Mouse (Mus musculus) hindbrain, embryonic 12.5 days (tissue): Measurements from ENCODE around the gene Ano6. TPM values are rescaled to one million over a fixed set of nuclear protein-coding genes. Genes with fewer than 3 reads are reported as not detected.

Experiments
- ATAC-seq: fragments of 200-750 bp; cut with Nextera tagmentation; 2 replicates; pipeline ENCODE4 v1.8.0; 2017; ENCODE audit warnings: moderate TSS enrichment; ENCODE audit not compliant: low FRiP score
- H3K27ac ChIP-seq: fragments of 300-500 bp; sonication (generic); 2 replicates; pipeline ENCODE4 v1.5.1; 2016; ENCODE audit warnings: mild to moderate bottlenecking
- H3K27me3 ChIP-seq: fragments of 300-500 bp; sonication (generic); 2 replicates; pipeline ENCODE4 v1.6.1; 2016; ENCODE audit warnings: mild to moderate bottlenecking
- H3K36me3 ChIP-seq: fragments of 300-500 bp; sonication (generic); 2 replicates; pipeline ENCODE4 v1.6.1; 2016; ENCODE audit warnings: mild to moderate bottlenecking
- H3K4me1 ChIP-seq: fragments of 300-500 bp; sonication (generic); 2 replicates; pipeline ENCODE4 v1.6.1; 2016
- H3K4me2 ChIP-seq: fragments of 300-500 bp; sonication (generic); replicated peaks from 2 replicates; pipeline ENCODE4 v1.6.1; 2016; ENCODE audit warnings: mild to moderate bottlenecking
- H3K4me3 ChIP-seq: fragments of 300-500 bp; sonication (generic); 2 replicates; pipeline ENCODE4 v1.5.1; 2016; ENCODE audit warnings: mild to moderate bottlenecking
- H3K9ac ChIP-seq: fragments of 300-500 bp; sonication (generic); 2 replicates; pipeline ENCODE4 v1.6.1; 2016; ENCODE audit warnings: mild to moderate bottlenecking, moderate library complexity
- H3K9me3 ChIP-seq: fragments of 300-500 bp; sonication (generic); replicated peaks from 2 replicates; pipeline ENCODE4 v1.6.1; 2016; ENCODE audit warnings: mild to moderate bottlenecking
- WGBS: fragments of 180-500 bp; shearing (Covaris S2); methylation state at CpG from one replicate; pipeline ENCODE4 v1.1.7; 2016; 5-methylcytosine and 5-hydroxymethylcytosine counted together
- microRNA-seq: library from miRNA; unstranded; fragments of <30 nt; microRNA quantifications from one replicate; pipeline ENCODE4, GENCODE M21; 2017
- polyA plus RNA-seq: library from polyadenylated mRNA; unstranded; fragments of >200 nt; fragmentation: Nextera tagmentation; extraction: Ambion mirVana; gene quantifications from 2 replicates; pipeline ENCODE4 v1.2.1, GENCODE M21; 2016

Gene Ano6
- polyA plus RNA-seq, 1 experiment from 2014 or later, result 40.7 TPM

DNA sequence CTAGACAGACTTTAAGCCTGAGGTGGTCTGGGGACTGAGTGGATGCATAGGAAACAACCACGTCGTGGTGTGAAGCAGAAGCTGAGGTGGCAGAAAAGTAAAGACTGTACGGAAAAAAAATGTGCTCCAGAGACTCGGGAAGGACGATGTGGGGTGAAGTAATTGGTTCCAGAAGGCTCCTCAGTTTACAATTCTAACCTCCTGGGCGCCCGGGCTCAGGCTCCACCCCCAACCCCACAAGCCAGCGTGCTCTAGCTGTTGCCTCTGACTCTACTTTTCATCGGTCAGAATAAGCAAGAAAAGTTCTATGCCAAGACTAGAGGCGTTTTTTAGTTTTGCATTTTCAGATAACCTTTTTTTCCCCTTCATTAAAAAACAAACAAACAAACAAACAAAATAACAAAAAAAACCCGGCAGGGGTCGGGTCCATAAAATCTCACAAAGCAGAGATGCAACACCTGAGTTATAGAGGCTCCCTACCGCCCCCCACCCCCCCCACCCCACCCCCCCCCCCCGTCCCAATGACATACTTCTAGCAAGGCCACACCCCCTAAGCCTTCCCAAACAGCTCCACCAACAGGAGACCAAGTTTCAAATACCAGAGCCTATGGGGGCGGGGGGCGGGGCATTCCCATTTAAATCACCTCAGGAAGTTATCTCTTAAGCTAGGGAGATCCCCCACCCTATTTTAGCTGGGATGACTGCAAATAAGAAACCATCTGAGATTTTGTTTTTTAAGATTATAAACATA, 221.2 kb downstream of the Ano6 start:
- ATAC-seq, result no peak
- Histone ChIP-seq H3K9ac (no peak overlapping the region), H3K27me3 (no peaks in the 10 kb centered on the region), H3K36me3 (no peaks in the 10 kb centered on the region), H3K4me2 (no peak overlapping the region), H3K4me1 (no peaks in the 10 kb centered on the region), H3K27ac (no peak overlapping the region), H3K9me3 (peaks cover 5% of the 10 kb centered on the region), H3K4me3 (no peak overlapping the region)
- 79% methylated on average over 16 of the region's 16 CpGs for WGBS

GRCm38 (mm10) chr15:96012391-96012775, 221.7 kb downstream of the Ano6 start:
- no peak overlapping the region for H3K27ac ChIP-seq
- WGBS, result 53% methylated on average over 8 of the region's 8 CpGs
- H3K36me3 ChIP-seq, result no peaks in the 10 kb centered on the region

DNA sequence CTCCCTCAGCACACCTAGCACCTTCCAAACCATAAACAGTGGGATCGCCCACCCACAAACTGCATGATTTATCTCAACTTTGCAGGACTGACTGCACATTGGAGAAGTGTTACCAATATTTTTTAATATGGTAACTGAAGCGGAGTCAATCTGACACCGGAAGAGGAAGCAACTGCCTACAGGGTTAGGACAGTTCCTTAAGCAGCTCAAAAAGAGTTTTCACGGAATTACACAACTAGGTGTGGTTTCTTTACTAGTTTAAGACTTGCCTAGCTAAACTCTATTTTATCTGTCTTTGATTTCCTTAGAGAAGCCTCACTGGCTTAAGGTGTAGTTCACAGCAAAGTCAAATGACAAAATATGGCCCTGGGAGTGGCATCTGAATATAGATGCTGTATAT, 223.9 kb downstream of the Ano6 start:
- no peak overlapping the region for H3K9ac ChIP-seq
- no peaks in the 10 kb centered on the region for H3K4me1 ChIP-seq
- H3K9me3 ChIP-seq, result peaks cover 5% of the 10 kb centered on the region
- no peaks in the 10 kb centered on the region for H3K27me3 ChIP-seq
- no peak overlapping the region for H3K4me3 ChIP-seq
- ATAC-seq, result no peak
- H3K4me2 ChIP-seq, result no peak overlapping the region
- no peaks in the 10 kb centered on the region for H3K36me3 ChIP-seq
- no peak overlapping the region for H3K27ac ChIP-seq
- 92% methylated on average over 4 of the region's 4 CpGs for WGBS

More at GRCm38 (mm10) chr15:96012391-96012775, 221.7 kb downstream of the Ano6 start:
- H3K9ac ChIP-seq, result no peak overlapping the region
- H3K4me1 ChIP-seq, result no peaks in the 10 kb centered on the region
- no peaks in the 10 kb centered on the region for H3K27me3 ChIP-seq
- H3K9me3 ChIP-seq, result peaks cover 5% of the 10 kb centered on the region
- no peak overlapping the region for H3K4me2 ChIP-seq
- no peak overlapping the region for H3K4me3 ChIP-seq
- ATAC-seq, result 0 out of 2 replicates have a peak, but pooled peaks have one; percentile 19

GRCm38 (mm10) chr15:96020465-96020864, 229.8 kb downstream of the Ano6 start:
- Histone ChIP-seq H3K27ac (no peak overlapping the region), H3K9ac (no peak overlapping the region), H3K9me3 (peaks cover 5% of the 10 kb centered on the region), H3K4me3 (no peak overlapping the region), H3K4me1 (no peaks in the 10 kb centered on the region), H3K27me3 (no peaks in the 10 kb centered on the region), H3K4me2 (no peak overlapping the region), H3K36me3 (no peaks in the 10 kb centered on the region)
- no peak for ATAC-seq
- WGBS, result 92% methylated on average over 3 of the region's 3 CpGs

GRCm38 (mm10) chr15:96021506-96021905, 230.9 kb downstream of the Ano6 start:
- Histone ChIP-seq H3K9ac (no peak overlapping the region), H3K4me3 (no peak overlapping the region), H3K36me3 (no peaks in the 10 kb centered on the region), H3K27me3 (no peaks in the 10 kb centered on the region), H3K27ac (no peak overlapping the region), H3K4me1 (no peaks in the 10 kb centered on the region), H3K4me2 (no peak overlapping the region), H3K9me3 (peaks cover 2% of the 10 kb centered on the region)
- WGBS, result 63% methylated on average over 10 of the region's 10 CpGs
- ATAC-seq, result no peak

Small RNA genes within 50 kb of the gene (microRNA-seq; reads per million reads assigned to microRNA genes)
- gene Gm25070, result not detected

Other genes with a start within 250 kb of the Ano6 start
- gene Dbx2, start 134.9 kb upstream of the Ano6 start, polyA plus RNA-seq, result 1.8 and 3.7 TPM in 2 replicates